Mouse (Mus musculus): ENCODE measurements around the gene Egf. TPM values are rescaled to one million over a fixed set of nuclear protein-coding genes. Genes with fewer than 3 reads are reported as not detected.

Gene Egf
- polyA plus RNA-seq, 1 experiment from 2014 or later, result 1.5 TPM

GRCm38 (mm10) chr3:129646781-129647180 is 108.3 kb downstream of the Egf start:
- H3K4me3 ChIP-seq (replicated peaks), result no peak overlapping the region
- H3K9me3 ChIP-seq, result no peaks in the 10 kb centered on the region
- no peaks in the 10 kb centered on the region for H3K36me3 ChIP-seq
- H3K27me3 ChIP-seq (replicated peaks), result no peaks in the 10 kb centered on the region
- H3K9ac ChIP-seq, result no peak overlapping the region
- H3K4me2 ChIP-seq (replicated peaks), result no peak overlapping the region
- ATAC-seq, result no peak
- WGBS, result 68% methylated on average over 5 of the region's 5 CpGs
- H3K4me1 ChIP-seq (replicated peaks), result peaks cover 5% of the 10 kb centered on the region
- H3K27ac ChIP-seq, result no peak overlapping the region

GRCm38 (mm10) chr3:129645409-129645808 is 109.7 kb downstream of the Egf start:
- no peaks in the 10 kb centered on the region for H3K36me3 ChIP-seq
- H3K9me3 ChIP-seq, result no peaks in the 10 kb centered on the region
- H3K4me3 ChIP-seq (replicated peaks), result no peak overlapping the region
- no peak overlapping the region for H3K4me2 ChIP-seq (replicated peaks)
- peaks cover 5% of the 10 kb centered on the region for H3K4me1 ChIP-seq (replicated peaks)
- H3K9ac ChIP-seq, result no peak overlapping the region
- no peak for ATAC-seq
- H3K27me3 ChIP-seq (replicated peaks), result no peaks in the 10 kb centered on the region
- WGBS, result 54% methylated on average over 3 of the region's 3 CpGs
- H3K27ac ChIP-seq, result no peak overlapping the region

GRCm38 (mm10) chr3:129641621-129642020 is 113.5 kb downstream of the Egf start:
- no peak overlapping the region for H3K9ac ChIP-seq
- no peaks in the 10 kb centered on the region for H3K36me3 ChIP-seq
- no peaks in the 10 kb centered on the region for H3K4me1 ChIP-seq (replicated peaks)
- no peak overlapping the region for H3K4me3 ChIP-seq (replicated peaks)
- no peaks in the 10 kb centered on the region for H3K27me3 ChIP-seq (replicated peaks)
- ATAC-seq, result no peak
- WGBS, result 85% methylated on average over 7 of the region's 7 CpGs
- no peak overlapping the region for H3K27ac ChIP-seq
- no peaks in the 10 kb centered on the region for H3K9me3 ChIP-seq
- H3K4me2 ChIP-seq (replicated peaks), result no peak overlapping the region

GRCm38 (mm10) chr3:129640211-129641000 is 114.7 kb downstream of the Egf start:
- H3K4me2 ChIP-seq (replicated peaks), result no peak overlapping the region
- H3K27ac ChIP-seq, result no peak overlapping the region
- no peaks in the 10 kb centered on the region for H3K27me3 ChIP-seq (replicated peaks)
- WGBS, result 62% methylated on average over 10 of the region's 10 CpGs
- no peaks in the 10 kb centered on the region for H3K4me1 ChIP-seq (replicated peaks)
- 0 out of 2 replicates have a peak, but pooled peaks have one; percentile 6 for ATAC-seq
- no peaks in the 10 kb centered on the region for H3K36me3 ChIP-seq
- no peaks in the 10 kb centered on the region for H3K9me3 ChIP-seq
- no peak overlapping the region for H3K4me3 ChIP-seq (replicated peaks)
- no peak overlapping the region for H3K9ac ChIP-seq

- 47% methylated on average over 5 of the region's 5 CpGs for WGBS
- H3K9me3 ChIP-seq, result no peaks in the 10 kb centered on the region
- ATAC-seq, result no peak
- H3K4me1 ChIP-seq (replicated peaks), result no peaks in the 10 kb centered on the region
- H3K9ac ChIP-seq, result no peak overlapping the region
- H3K27ac ChIP-seq, result no peak overlapping the region
- no peaks in the 10 kb centered on the region for H3K36me3 ChIP-seq
- no peak overlapping the region for H3K4me2 ChIP-seq (replicated peaks)
- no peaks in the 10 kb centered on the region for H3K27me3 ChIP-seq (replicated peaks)
- H3K4me3 ChIP-seq (replicated peaks), result no peak overlapping the region
These were observed 115.4 kb downstream of the Egf start for GRCm38 (mm10) chr3:129639701-129640100.

- no peaks in the 10 kb centered on the region for H3K9me3 ChIP-seq
- no peak overlapping the region for H3K4me3 ChIP-seq (replicated peaks)
- no peak overlapping the region for H3K4me2 ChIP-seq (replicated peaks)
- no peaks in the 10 kb centered on the region for H3K36me3 ChIP-seq
- H3K4me1 ChIP-seq (replicated peaks), result no peaks in the 10 kb centered on the region
- H3K9ac ChIP-seq, result no peak overlapping the region
- no peak overlapping the region for H3K27ac ChIP-seq
- ATAC-seq, result no peak
- WGBS, result 71% methylated on average over 6 of the region's 6 CpGs
- H3K27me3 ChIP-seq (replicated peaks), result no peaks in the 10 kb centered on the region
These were observed 117.7 kb downstream of the Egf start for GRCm38 (mm10) chr3:129637446-129637845.

GRCm38 (mm10) chr3:129634260-129634901 is 120.7 kb downstream of the Egf start:
- H3K9ac ChIP-seq, result no peak overlapping the region
- 77% methylated on average over 11 of the region's 11 CpGs for WGBS
- H3K4me1 ChIP-seq (replicated peaks), result no peaks in the 10 kb centered on the region
- H3K4me2 ChIP-seq (replicated peaks), result no peak overlapping the region
- H3K27me3 ChIP-seq (replicated peaks), result no peaks in the 10 kb centered on the region
- H3K27ac ChIP-seq, result no peak overlapping the region
- H3K4me3 ChIP-seq (replicated peaks), result no peak overlapping the region
- ATAC-seq, result peak; percentile 53; the same call in 1 of the 2 replicates
- no peaks in the 10 kb centered on the region for H3K36me3 ChIP-seq
- H3K9me3 ChIP-seq, result no peaks in the 10 kb centered on the region

- WGBS, result 36% methylated on average over 8 of the region's 8 CpGs
- Histone ChIP-seq H3K27me3 (replicated peaks) (no peaks in the 10 kb centered on the region), H3K4me3 (replicated peaks) (no peak overlapping the region), H3K9ac (no peak overlapping the region), H3K36me3 (no peaks in the 10 kb centered on the region), H3K4me2 (replicated peaks) (no peak overlapping the region), H3K4me1 (replicated peaks) (no peaks in the 10 kb centered on the region), H3K27ac (no peak overlapping the region), H3K9me3 (no peaks in the 10 kb centered on the region)
- ATAC-seq, result no peak
These were observed 121.6 kb downstream of the Egf start for GRCm38 (mm10) chr3:129633518-129633917.

GRCm38 (mm10) chr3:129631857-129632256 is 123.3 kb downstream of the Egf start:
- no peaks in the 10 kb centered on the region for H3K27me3 ChIP-seq (replicated peaks)
- no peak overlapping the region for H3K4me3 ChIP-seq (replicated peaks)
- 95% methylated on average over 5 of the region's 5 CpGs for WGBS
- no peak for ATAC-seq
- H3K4me1 ChIP-seq (replicated peaks), result no peaks in the 10 kb centered on the region
- no peaks in the 10 kb centered on the region for H3K9me3 ChIP-seq
- H3K36me3 ChIP-seq, result no peaks in the 10 kb centered on the region
- H3K4me2 ChIP-seq (replicated peaks), result no peak overlapping the region
- H3K9ac ChIP-seq, result no peak overlapping the region
- no peak overlapping the region for H3K27ac ChIP-seq

- no peak overlapping the region for H3K4me3 ChIP-seq (replicated peaks)
- H3K4me2 ChIP-seq (replicated peaks), result no peak overlapping the region
- H3K27me3 ChIP-seq (replicated peaks), result no peaks in the 10 kb centered on the region
- no peak for ATAC-seq
- 0 out of 2 replicates have a peak, but pooled peaks cover 2% of the 10 kb centered on the region for H3K4me1 ChIP-seq (replicated peaks)
- no peak overlapping the region for H3K9ac ChIP-seq
- H3K36me3 ChIP-seq, result no peaks in the 10 kb centered on the region
- no peaks in the 10 kb centered on the region for H3K9me3 ChIP-seq
- 64% methylated on average over 1 of the region's 1 CpGs for WGBS
- H3K27ac ChIP-seq, result no peak overlapping the region
These were observed 124.1 kb downstream of the Egf start for GRCm38 (mm10) chr3:129631018-129631417.
